Mouse (Mus musculus) forebrain, embryonic 15.5 days (tissue): ENCODE results near the gene Trmt11. TPM values are rescaled to one million over a fixed set of nuclear protein-coding genes. Genes with fewer than 3 reads are reported as not detected.
A peak's percentile ranks its signal among the peaks of the same experiment; 100 is the strongest.

Experiments used
- ATAC-seq: fragments of 200-750 bp; cut with Nextera tagmentation; replicated peaks from 2 replicates; pipeline ENCODE4 v1.8.0; 2017; ENCODE audit warnings: mild to moderate bottlenecking, moderate TSS enrichment, moderate library complexity
- H3K27ac ChIP-seq: fragments of 300-500 bp; sonication (generic); replicated peaks from 2 replicates; pipeline ENCODE4 v1.5.1; 2015; ENCODE audit warnings: mild to moderate bottlenecking, inconsistent platforms
- H3K27me3 ChIP-seq: fragments of 300-500 bp; sonication (generic); 2 replicates; pipeline ENCODE4 v1.6.1; 2015; ENCODE audit warnings: inconsistent platforms
- H3K36me3 ChIP-seq: fragments of 300-500 bp; sonication (generic); 2 replicates; pipeline ENCODE4 v1.6.1; 2015; ENCODE audit warnings: mild to moderate bottlenecking, inconsistent platforms
- H3K4me1 ChIP-seq: fragments of 300-500 bp; sonication (generic); 2 replicates; pipeline ENCODE4 v1.6.1; 2015; ENCODE audit warnings: inconsistent platforms
- H3K4me2 ChIP-seq: fragments of 300-500 bp; sonication (generic); replicated peaks from 2 replicates; pipeline ENCODE4 v1.6.1; 2015; ENCODE audit warnings: mild to moderate bottlenecking, inconsistent platforms
- H3K4me3 ChIP-seq: fragments of 300-500 bp; sonication (generic); 2 replicates; pipeline ENCODE4 v1.5.1; 2015; ENCODE audit warnings: mild to moderate bottlenecking, inconsistent platforms
- H3K9ac ChIP-seq: fragments of 300-500 bp; sonication (generic); replicated peaks from 2 replicates; pipeline ENCODE4 v1.6.1; 2015; ENCODE audit warnings: mild to moderate bottlenecking, inconsistent platforms
- H3K9me3 ChIP-seq: fragments of 300-500 bp; sonication (generic); 2 replicates; pipeline ENCODE4 v1.6.1; 2016; ENCODE audit warnings: inconsistent platforms
- WGBS: fragments of 180-500 bp; shearing (Covaris S2); methylation state at CpG from one replicate; pipeline ENCODE4 v1.1.7; 2015; ENCODE audit warnings: mixed read lengths; 5-methylcytosine and 5-hydroxymethylcytosine counted together
- polyA plus RNA-seq: library from polyadenylated mRNA; unstranded; fragments of >200 nt; fragmentation: Nextera tagmentation; extraction: Ambion mirVana; gene quantifications from 2 replicates; pipeline ENCODE4 v1.2.1, GENCODE M21; 2015

Gene Trmt11
- polyA plus RNA-seq, 1 experiment from 2014 or later: 24.8 TPM

- no peaks in the 10 kb centered on the region for H3K9me3 ChIP-seq
- no peaks in the 10 kb centered on the region for H3K27me3 ChIP-seq
- H3K4me2 ChIP-seq: peak overlapping the region; percentile 66
- peaks cover 4% of the 10 kb centered on the region; the same call in 1 of the 2 replicates for H3K4me1 ChIP-seq
- peak overlapping the region; percentile 94 for H3K27ac ChIP-seq
- WGBS: 2% methylated on average over 49 of the region's 49 CpGs
- peak; percentile 100 for ATAC-seq
- peak overlapping the region; percentile 75 for H3K9ac ChIP-seq
- H3K4me3 ChIP-seq: peak overlapping the region; percentile 73
- no peaks in the 10 kb centered on the region for H3K36me3 ChIP-seq
Observed at GRCm38 (mm10) chr10:30618091-30618917, 17.8 kb upstream of the Trmt11 start.

- Histone ChIP-seq H3K9me3 (no peaks in the 10 kb centered on the region), H3K27me3 (no peaks in the 10 kb centered on the region), H3K4me2 (no peak overlapping the region), H3K27ac (no peak overlapping the region), H3K4me3 (no peak overlapping the region), H3K4me1 (peaks cover 4% of the 10 kb centered on the region; the same call in 1 of the 2 replicates), H3K9ac (no peak overlapping the region), H3K36me3 (no peaks in the 10 kb centered on the region)
- ATAC-seq: no peak
- 86% methylated on average over 4 of the region's 4 CpGs for WGBS
Observed at GRCm38 (mm10) chr10:30613039-30613438, 12.5 kb upstream of the Trmt11 start.

- no peak overlapping the region for H3K9ac ChIP-seq
- no peaks in the 10 kb centered on the region for H3K4me1 ChIP-seq
- ATAC-seq: no peak
- H3K27me3 ChIP-seq: no peaks in the 10 kb centered on the region
- H3K4me3 ChIP-seq: no peak overlapping the region
- peaks cover 6% of the 10 kb centered on the region; the same call in 1 of the 2 replicates for H3K36me3 ChIP-seq
- no peaks in the 10 kb centered on the region for H3K9me3 ChIP-seq
- no peak overlapping the region for H3K27ac ChIP-seq
- no peak overlapping the region for H3K4me2 ChIP-seq
Observed at GRCm38 (mm10) chr10:30609614-30610013, 9.1 kb upstream of the Trmt11 start.

- no peaks in the 10 kb centered on the region for H3K4me1 ChIP-seq
- H3K36me3 ChIP-seq: peaks cover 6% of the 10 kb centered on the region; the same call in 1 of the 2 replicates
- no peak overlapping the region for H3K4me3 ChIP-seq
- no peaks in the 10 kb centered on the region for H3K27me3 ChIP-seq
- no peak overlapping the region for H3K9ac ChIP-seq
- H3K27ac ChIP-seq: no peak overlapping the region
- no peak overlapping the region for H3K4me2 ChIP-seq
- WGBS: 84% methylated on average over 2 of the region's 2 CpGs
- ATAC-seq: no peak
- H3K9me3 ChIP-seq: no peaks in the 10 kb centered on the region
Observed at GRCm38 (mm10) chr10:30608109-30608508, 7.6 kb upstream of the Trmt11 start.

GRCm38 (mm10) chr10:30600094-30600534 lies 435 bp downstream of the Trmt11 start:
- H3K4me1 ChIP-seq: peaks cover 17% of the 10 kb centered on the region
- peaks cover 15% of the 10 kb centered on the region for H3K36me3 ChIP-seq
- no peaks in the 10 kb centered on the region for H3K27me3 ChIP-seq
- ATAC-seq: peak; percentile 89
- peak overlapping the region; percentile 81 for H3K27ac ChIP-seq
- WGBS: under 1% methylated on average over 27 of the region's 27 CpGs
- H3K4me2 ChIP-seq: peak overlapping the region; percentile 54
- no peaks in the 10 kb centered on the region for H3K9me3 ChIP-seq
- H3K9ac ChIP-seq: peak overlapping the region; percentile 87
- H3K4me3 ChIP-seq: peak overlapping the region; percentile 82

GRCm38 (mm10) chr10:30587037-30587436 lies 13.5 kb downstream of the Trmt11 start:
- Histone ChIP-seq H3K9ac (no peak overlapping the region), H3K36me3 (peaks cover 32% of the 10 kb centered on the region), H3K27ac (no peak overlapping the region), H3K9me3 (no peaks in the 10 kb centered on the region), H3K4me2 (no peak overlapping the region), H3K4me1 (no peaks in the 10 kb centered on the region), H3K4me3 (no peak overlapping the region), H3K27me3 (no peaks in the 10 kb centered on the region)
- 62% methylated on average over 5 of the region's 5 CpGs for WGBS
- peak; percentile 71 for ATAC-seq

GRCm38 (mm10) chr10:30585691-30586090 lies 14.9 kb downstream of the Trmt11 start:
- no peaks in the 10 kb centered on the region for H3K4me1 ChIP-seq
- H3K27ac ChIP-seq: no peak overlapping the region
- no peak overlapping the region for H3K9ac ChIP-seq
- no peak for ATAC-seq
- WGBS: 98% methylated on average over 1 of the region's 1 CpGs
- H3K4me2 ChIP-seq: no peak overlapping the region
- no peaks in the 10 kb centered on the region for H3K9me3 ChIP-seq
- H3K27me3 ChIP-seq: no peaks in the 10 kb centered on the region
- H3K4me3 ChIP-seq: no peak overlapping the region
- H3K36me3 ChIP-seq: peaks cover 34% of the 10 kb centered on the region

GRCm38 (mm10) chr10:30577670-30578280 lies 22.8 kb downstream of the Trmt11 start:
- 0 out of 2 replicates have a peak, but pooled peaks cover 6% of the 10 kb centered on the region for H3K36me3 ChIP-seq
- H3K4me3 ChIP-seq: no peak overlapping the region
- ATAC-seq: no peak
- no peak overlapping the region for H3K9ac ChIP-seq
- H3K4me1 ChIP-seq: no peaks in the 10 kb centered on the region
- H3K27me3 ChIP-seq: no peaks in the 10 kb centered on the region
- no peaks in the 10 kb centered on the region for H3K9me3 ChIP-seq
- no peak overlapping the region for H3K27ac ChIP-seq
- WGBS: 98% methylated on average over 5 of the region's 5 CpGs
- H3K4me2 ChIP-seq: no peak overlapping the region

- ATAC-seq: no peak
- Histone ChIP-seq H3K27ac (no peak overlapping the region), H3K4me2 (no peak overlapping the region), H3K36me3 (peaks cover 15% of the 10 kb centered on the region), H3K27me3 (no peaks in the 10 kb centered on the region), H3K9ac (no peak overlapping the region), H3K9me3 (no peaks in the 10 kb centered on the region), H3K4me3 (no peak overlapping the region), H3K4me1 (no peaks in the 10 kb centered on the region)
Observed at GRCm38 (mm10) chr10:30566364-30566763, 34.2 kb downstream of the Trmt11 start.

- H3K4me1 ChIP-seq: no peaks in the 10 kb centered on the region
- WGBS: 97% methylated on average over 3 of the region's 3 CpGs
- H3K4me2 ChIP-seq: no peak overlapping the region
- no peak for ATAC-seq
- H3K27ac ChIP-seq: no peak overlapping the region
- peaks cover 29% of the 10 kb centered on the region for H3K36me3 ChIP-seq
- no peak overlapping the region for H3K4me3 ChIP-seq
- no peaks in the 10 kb centered on the region for H3K9me3 ChIP-seq
- H3K27me3 ChIP-seq: no peaks in the 10 kb centered on the region
- no peak overlapping the region for H3K9ac ChIP-seq
Observed at GRCm38 (mm10) chr10:30564651-30565050, 35.9 kb downstream of the Trmt11 start.

GRCm38 (mm10) chr10:30555686-30556578 lies 44.6 kb downstream of the Trmt11 start:
- Histone ChIP-seq H3K9ac (no peak overlapping the region), H3K4me1 (no peaks in the 10 kb centered on the region), H3K4me3 (no peak overlapping the region), H3K27me3 (no peaks in the 10 kb centered on the region), H3K4me2 (no peak overlapping the region), H3K36me3 (peaks cover 46% of the 10 kb centered on the region), H3K9me3 (no peaks in the 10 kb centered on the region), H3K27ac (no peak overlapping the region)
- ATAC-seq: no peak
- 94% methylated on average over 11 of the region's 11 CpGs for WGBS

- H3K9ac ChIP-seq: no peak overlapping the region
- no peak for ATAC-seq
- H3K9me3 ChIP-seq: no peaks in the 10 kb centered on the region
- H3K4me1 ChIP-seq: no peaks in the 10 kb centered on the region
- H3K4me2 ChIP-seq: no peak overlapping the region
- 97% methylated on average over 1 of the region's 1 CpGs for WGBS
- no peak overlapping the region for H3K27ac ChIP-seq
- no peak overlapping the region for H3K4me3 ChIP-seq
- H3K27me3 ChIP-seq: no peaks in the 10 kb centered on the region
- peaks cover 30% of the 10 kb centered on the region for H3K36me3 ChIP-seq
Observed at GRCm38 (mm10) chr10:30552377-30552776, 48.2 kb downstream of the Trmt11 start.
